Mouse (Mus musculus): ENCODE data around the gene Pakap. TPM values are rescaled to one million over a fixed set of nuclear protein-coding genes. Genes with fewer than 3 reads are reported as not detected.

Pakap gene
- total RNA-seq, 1 experiment from 2014 or later: 126 TPM

GRCm38 (mm10) chr4:57770185-57770823 is 202.3 kb downstream of the Pakap start:
- DNase-seq: no peak

- DNase-seq: no peak
Measured at GRCm38 (mm10) chr4:57771558-57772219, 203.7 kb downstream of the Pakap start.

GRCm38 (mm10) chr4:57772851-57773510 is 205.0 kb downstream of the Pakap start:
- no peak for DNase-seq

GRCm38 (mm10) chr4:57774517-57774916 is 206.5 kb downstream of the Pakap start:
- DNase-seq: no peak

- no peak for DNase-seq
Measured at GRCm38 (mm10) chr4:57775582-57775981, 207.6 kb downstream of the Pakap start.

- no peak for DNase-seq
Measured at GRCm38 (mm10) chr4:57780403-57780802, 212.4 kb downstream of the Pakap start.

- no peak for DNase-seq
Measured at GRCm38 (mm10) chr4:57780833-57781641, 213.1 kb downstream of the Pakap start.

- DNase-seq: peak; percentile 86
Measured at GRCm38 (mm10) chr4:57781994-57782393, 214.0 kb downstream of the Pakap start.

GRCm38 (mm10) chr4:57782549-57783390 is 214.8 kb downstream of the Pakap start:
- DNase-seq: no peak

GRCm38 (mm10) chr4:57783391-57783770 is 215.4 kb downstream of the Pakap start:
- DNase-seq: no peak

- DNase-seq: no peak
Measured at GRCm38 (mm10) chr4:57783853-57784600, 216.0 kb downstream of the Pakap start.

GRCm38 (mm10) chr4:57788709-57789108 is 220.7 kb downstream of the Pakap start:
- DNase-seq: no peak

- DNase-seq: no peak
Measured at GRCm38 (mm10) chr4:57789118-57789517, 221.1 kb downstream of the Pakap start.

- no peak for DNase-seq
Measured at GRCm38 (mm10) chr4:57793989-57794388, 226.0 kb downstream of the Pakap start.

GRCm38 (mm10) chr4:57794547-57794946 is 226.6 kb downstream of the Pakap start:
- no peak for DNase-seq

- no peak for DNase-seq
Measured at GRCm38 (mm10) chr4:57797548-57798285, 229.7 kb downstream of the Pakap start.

- DNase-seq: peak; percentile 62
Measured at GRCm38 (mm10) chr4:57798286-57799018, 230.5 kb downstream of the Pakap start.

- no peak for DNase-seq
Measured at GRCm38 (mm10) chr4:57799297-57799696, 231.3 kb downstream of the Pakap start.

- DNase-seq: no peak
Measured at GRCm38 (mm10) chr4:57801239-57801638, 233.3 kb downstream of the Pakap start.

Data from adrenal gland, postnatal 25 days (tissue).